Mouse (Mus musculus): ENCODE results near the gene Atg16l2.

Atg16l2 gene

DNA sequence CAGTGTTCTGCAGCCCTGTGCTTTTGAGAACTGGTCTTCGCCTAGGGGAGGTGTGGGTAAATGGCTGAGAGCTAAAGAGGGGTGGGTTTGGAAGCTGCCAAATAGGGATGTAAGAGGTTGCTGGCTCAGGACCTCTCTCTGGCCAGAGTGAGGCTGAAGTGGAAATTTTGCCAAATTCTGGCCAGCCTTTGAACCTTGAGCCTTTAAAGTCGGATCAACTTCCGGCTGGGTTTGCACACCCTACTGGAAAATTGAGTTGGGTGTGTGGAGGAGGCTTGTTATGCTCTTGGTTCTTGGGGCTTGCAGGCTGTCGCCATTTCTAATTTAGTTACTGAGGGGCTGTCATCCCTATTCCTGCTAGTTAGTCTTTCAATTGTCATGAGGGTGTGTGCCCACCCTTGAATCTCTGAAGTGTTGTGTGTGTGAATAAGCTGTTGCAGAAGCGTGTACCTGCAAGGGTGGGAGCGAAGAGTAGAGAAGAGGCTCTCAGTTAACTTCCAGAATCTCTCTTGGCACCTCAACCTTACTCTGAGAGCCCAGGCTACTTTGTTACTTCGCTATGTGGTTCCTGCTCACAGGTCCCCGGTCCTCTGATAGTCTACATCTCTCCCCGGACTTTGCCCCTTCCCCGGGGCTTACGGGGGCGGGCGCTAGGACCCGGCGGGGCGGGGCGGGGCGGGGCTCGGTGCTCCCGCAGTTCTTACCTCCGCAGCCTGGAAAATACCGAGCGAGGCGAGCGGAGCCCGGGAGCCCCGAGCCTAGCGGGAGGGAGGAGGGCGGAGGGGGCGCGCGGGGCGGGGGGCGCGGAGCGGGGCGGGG, 18.6 kb upstream of the Atg16l2 start:
- no peak for DNase-seq

- no peak for DNase-seq
These were observed 17.7 kb upstream of the Atg16l2 start for GRCm38 (mm10) chr7:101319796-101320195.

DNA sequence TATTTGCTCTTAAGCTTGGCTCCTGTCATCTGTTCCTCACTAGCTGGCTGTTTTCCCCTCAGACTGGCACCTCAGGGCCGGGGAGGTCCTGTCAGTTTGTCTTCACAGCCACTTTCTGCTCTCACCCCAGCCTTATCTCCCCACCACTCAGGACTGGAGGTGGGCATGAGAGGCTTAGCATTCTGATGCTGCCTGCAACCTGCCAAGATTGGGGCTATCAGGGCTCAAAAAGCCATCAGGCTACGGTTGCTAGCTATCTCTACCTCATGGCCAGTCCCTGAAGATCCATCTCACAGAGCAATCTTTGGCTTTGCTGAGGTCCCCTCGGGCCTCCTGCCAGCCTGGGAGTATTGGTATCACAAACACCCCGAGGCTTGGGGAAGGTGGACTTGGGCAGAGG, 16.8 kb upstream of the Atg16l2 start:
- no peak for DNase-seq

DNA sequence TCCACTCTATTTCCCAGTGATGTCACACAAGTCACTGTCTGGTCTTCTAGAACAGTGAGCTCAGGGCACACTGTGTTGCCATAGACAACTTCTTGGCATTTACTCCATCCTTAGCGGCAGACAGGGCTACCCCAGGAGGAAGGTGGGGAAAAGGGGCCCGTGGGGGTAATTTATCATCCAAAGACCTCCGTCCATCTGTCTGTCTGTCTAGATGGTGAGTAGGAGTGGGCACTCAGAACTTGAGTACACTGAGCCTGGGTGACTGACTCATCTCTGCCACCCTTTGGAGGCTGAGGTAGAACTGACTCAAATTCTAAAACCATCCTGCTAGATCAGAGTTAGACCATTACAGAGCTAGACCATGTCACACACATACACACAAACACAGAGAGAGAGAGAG, 15.0 kb upstream of the Atg16l2 start, which contains the start of gene Stard10:
Gene Stard10, plus strand, starts transcription at position 73 of the 400 bp plus-strand sequence.
- DNase-seq: no peak

DNA sequence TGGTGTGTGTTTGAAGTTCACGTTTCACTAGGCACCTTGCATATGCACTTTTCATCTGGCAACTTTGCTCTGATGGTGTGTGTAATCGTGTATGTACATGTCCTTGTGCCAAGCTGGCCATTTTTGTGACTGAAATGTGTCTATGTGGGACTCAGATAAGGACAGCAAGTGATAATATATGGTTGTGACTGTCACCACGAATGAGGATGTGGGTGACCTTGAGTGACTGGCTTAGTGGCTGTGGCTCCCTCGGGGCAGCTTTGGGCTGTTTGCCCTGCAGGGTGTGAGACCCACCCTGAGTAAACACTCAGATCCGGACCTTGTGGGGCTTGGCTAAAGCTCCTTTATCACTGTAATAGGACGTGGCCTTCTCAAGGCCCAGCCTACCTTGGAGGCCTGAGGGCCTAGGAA, 14.5 kb upstream of the Atg16l2 start:
- no peak for DNase-seq

DNA sequence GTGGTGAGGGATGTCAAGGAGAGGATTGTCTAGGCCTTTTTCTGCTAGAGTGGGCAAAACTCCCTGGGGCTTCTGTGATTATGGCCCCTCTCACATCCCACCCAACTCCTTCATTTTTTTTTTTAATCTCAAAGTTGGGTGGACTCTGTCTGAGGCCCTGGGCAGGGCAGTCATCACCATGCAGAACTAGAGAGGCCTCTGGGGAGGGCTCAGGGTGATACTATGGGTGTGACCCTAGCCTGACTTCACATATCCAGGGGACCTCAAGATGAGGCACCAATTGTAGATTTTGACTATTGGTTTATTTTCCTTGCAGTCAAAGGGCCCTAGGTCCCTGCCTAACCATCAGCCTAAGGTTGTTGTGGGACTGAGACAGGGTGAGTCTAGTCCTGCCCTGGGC, 13.6 kb upstream of the Atg16l2 start:
- DNase-seq: no peak

DNA sequence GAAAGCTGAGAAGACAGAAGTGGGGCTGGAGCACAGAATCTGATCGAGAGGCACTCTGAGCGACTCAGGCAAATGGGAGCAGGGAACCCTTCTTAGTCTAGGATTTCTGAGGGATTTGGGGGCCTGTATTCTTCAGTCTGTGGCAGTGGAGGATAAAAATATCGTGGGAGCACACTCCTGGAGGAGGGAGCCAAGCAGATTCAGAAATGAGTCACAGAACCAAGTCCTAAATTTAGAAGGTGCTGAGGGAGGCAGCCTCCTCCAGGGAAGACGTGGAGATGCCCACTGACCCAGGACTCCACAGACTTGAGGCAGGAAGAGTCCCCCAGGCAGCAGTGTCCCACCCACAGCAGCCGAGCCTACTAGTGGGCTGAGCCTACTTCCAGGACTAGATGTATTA, 12.3 kb upstream of the Atg16l2 start:
- peak; percentile 51 for DNase-seq

GRCm38 (mm10) chr7:101313033-101313432, 11.0 kb upstream of the Atg16l2 start:
- no peak for DNase-seq

DNA sequence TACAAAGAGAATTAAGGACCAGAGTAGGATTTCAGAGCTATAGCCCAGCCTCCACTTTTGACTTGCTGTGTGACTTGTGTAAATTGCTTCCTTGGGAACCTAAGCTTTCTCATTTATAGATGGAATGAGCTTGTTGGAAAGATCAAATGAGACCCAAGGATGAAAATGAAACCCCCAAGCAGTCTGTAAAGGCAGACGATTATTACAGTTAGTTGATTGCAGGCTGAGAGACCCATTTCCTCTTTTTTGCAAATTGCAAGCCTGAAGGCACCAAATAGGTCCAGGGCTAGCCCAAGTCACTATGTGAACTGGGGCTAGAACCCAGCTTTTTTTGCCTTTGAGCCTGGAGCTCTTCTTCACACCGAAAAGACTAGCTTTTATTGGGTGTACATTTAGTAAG, 9.0 kb upstream of the Atg16l2 start:
- DNase-seq: no peak

GRCm38 (mm10) chr7:101310327-101311028, 8.4 kb upstream of the Atg16l2 start:
- peak; percentile 99 for DNase-seq

DNA sequence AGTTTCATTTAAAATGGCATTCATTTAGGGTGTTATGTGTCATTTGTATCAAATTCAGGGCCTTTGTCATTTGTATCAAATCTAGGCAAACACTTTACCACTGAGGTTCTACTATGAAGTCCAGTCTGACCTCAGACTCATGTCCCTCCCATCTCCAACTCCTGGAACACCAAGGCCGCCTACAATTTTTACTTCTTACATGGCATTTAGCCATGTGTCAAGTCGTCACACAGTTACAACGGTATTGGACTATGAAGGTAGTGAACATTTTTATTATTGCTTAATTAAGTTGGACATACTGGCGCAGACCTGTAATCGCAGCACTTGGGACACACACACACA, 7.9 kb upstream of the Atg16l2 start:
- no peak for DNase-seq

DNA sequence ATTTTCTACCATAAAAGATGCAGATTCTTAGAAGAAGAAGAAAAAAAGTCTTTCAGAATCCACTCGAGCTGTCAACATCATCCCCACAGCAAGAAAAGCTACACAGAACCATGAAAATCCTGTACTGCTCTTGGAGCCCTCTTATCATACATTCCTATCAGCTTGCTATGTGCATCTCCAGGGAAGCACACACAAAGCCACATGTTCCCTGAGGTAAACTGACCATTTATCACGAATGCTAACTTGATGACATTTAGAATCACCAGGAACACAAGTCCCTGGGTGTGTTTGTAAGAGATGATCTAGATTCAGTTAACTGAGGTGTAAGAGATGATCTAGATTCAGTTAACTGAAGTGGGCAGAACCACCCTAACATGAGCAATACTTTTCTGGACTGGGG, 4.8 kb upstream of the Atg16l2 start:
- DNase-seq: no peak

DNA sequence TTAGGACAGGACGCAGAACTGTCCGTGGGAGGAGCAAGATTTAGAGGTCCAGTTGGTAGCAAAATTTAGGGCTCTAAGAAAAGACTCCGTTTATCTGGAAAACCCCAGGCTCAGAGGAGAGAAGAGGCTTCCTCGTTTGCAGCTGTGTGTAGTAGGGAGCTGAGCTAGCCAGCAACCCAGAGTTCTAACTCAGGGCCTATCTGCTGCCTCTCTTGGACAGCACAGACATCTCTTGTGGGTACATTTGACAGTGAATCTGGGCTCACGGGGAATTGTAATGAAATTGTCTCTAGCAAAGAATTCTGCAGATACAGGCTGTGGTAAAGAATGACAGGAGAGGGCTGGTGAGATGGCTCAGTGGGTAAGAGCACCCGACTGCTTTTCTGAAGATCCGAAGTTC, 640 bp upstream of the Atg16l2 start:
- DNase-seq: no peak

- no peak for DNase-seq
These were observed 630 bp downstream of the Atg16l2 start for GRCm38 (mm10) chr7:101301361-101301880.

DNA sequence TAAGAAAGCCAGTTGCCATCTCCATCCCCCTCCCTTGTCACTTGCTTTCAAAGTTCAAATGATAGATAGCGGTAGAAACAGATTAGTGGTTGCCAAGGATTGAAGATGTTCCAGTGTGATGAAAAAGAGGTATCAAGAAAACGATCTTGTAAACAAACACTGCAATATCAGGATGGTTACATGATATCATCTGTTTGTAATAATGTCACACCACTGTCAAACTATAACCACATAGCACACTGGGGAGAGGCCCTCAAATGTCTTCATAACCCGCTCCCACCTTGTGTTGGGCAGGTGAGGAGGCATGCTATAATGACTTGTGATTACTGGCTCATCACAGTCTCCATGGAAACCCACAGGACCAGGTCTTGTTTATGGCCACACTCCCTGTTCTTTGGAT, 3.7 kb downstream of the Atg16l2 start:
- no peak for DNase-seq

- no peak for DNase-seq
These were observed 5.0 kb downstream of the Atg16l2 start for GRCm38 (mm10) chr7:101297023-101297405.

DNA sequence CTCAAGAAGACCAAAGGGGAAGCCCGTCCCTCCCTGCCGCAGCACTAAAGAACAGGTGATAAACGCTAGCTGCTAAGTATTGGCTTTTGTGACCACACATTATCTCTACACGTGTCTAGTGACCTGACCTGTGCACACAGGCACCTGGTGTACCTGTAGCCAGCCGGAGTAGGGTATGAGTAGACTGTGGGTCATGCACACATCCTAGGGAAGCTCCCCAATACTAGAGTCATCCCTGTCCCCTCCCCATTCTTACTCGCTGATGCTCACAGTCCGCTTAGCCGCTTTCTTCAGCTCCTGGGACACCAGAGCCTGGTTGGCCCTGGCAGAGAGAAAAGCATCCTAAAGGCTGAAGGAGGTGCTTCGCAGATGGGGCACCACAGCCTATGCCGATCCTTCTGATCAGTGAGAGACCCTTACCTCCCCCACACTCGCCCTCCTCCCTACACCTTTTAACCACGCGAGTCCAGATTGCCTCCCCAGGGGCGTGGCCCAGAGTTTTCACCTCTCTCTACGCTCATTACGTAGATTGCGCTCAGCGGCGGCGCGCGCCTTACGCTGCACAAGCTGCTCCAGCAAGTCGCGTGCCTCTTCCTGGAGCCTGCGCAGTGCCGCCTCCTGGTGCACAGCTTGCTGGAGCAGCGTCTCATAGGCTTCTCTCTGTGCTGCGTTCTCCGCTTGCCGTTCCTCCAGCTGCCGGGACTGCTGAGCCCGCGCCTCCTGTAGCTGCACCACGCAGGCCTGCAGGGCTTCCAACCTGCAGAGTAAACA, 5.6 kb downstream of the Atg16l2 start:
- peak; percentile 90 for DNase-seq

- DNase-seq: no peak
These were observed 6.6 kb downstream of the Atg16l2 start for GRCm38 (mm10) chr7:101295438-101295837.

DNA sequence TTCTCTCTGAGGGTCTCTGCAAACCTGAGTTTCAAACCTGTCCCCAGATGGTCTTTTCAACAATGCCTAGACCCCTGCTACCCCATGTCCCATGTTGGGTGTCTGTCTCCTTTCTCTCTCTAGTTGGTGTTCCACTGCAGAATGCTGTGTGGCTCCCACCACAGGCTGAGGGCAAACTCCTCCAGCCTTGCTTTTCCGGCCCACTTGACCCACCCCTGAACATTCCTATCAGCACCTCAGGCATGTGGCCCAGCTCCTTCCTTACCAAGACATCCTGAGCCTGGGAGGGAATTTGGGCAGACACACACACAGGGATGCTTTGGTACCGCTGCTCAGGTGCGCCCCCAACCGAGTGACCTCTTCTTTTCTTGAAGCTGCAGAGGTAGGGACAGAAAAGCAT, 8.4 kb downstream of the Atg16l2 start:
- no peak for DNase-seq

DNA sequence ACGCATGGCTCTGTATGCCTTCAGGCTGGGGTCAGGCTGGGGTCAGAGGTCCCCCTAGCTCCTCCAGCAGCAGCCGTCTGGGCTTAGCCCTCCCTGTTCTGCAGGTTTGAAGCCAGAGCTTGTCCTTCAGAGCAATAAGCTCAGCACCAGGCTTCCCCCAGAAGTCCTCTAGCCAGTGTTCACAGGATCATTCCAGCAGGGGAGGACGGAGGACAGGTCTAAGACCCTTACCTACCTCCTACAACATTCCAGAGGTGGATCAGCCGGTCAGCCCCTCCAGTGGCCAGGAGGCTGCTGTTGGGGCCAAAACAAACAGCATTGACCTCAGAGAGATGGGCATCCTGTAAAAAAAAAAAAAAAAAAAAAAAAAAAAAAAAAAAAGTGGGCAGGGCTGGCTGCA, 8.9 kb downstream of the Atg16l2 start:
- DNase-seq: no peak

DNA sequence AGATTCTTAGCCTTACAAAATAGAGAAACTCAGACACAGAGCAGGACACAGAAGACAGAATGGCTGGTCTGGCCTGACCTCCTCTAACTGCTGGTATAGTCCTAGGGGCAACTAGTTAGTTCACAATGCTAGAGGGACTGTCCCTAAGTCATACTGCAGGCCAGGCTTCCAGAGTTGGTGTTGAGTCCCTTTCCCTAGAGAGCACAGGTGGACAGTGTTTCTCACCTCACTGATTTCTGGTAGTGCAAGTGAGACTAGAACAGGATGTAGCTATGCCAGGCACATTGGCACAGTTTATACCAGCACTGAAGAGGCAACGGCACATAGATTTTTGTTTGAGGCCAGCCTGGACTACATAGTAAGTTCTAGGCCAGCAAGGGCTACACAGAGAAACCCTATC, 9.4 kb downstream of the Atg16l2 start:
- no peak for DNase-seq

DNA sequence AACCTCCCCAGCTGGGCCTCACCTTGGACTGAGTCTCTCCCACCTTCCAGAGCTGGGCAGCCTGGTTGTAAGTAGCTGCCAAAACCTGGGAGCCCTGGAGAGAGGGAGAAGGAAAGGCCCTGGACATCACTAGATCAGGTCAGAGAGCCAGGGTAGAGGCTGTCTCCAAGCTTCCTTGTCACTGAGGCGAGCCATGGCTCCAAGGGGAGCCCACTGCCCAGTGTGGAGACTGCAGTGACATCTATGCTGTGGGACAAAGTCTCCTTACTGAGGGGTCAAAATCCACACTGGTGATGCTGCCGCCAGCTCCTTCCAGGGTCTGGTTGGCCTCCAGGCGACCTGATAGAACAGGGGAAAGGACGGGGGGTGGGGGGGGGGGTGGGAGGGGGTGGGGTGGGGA, 10.0 kb downstream of the Atg16l2 start:
- no peak for DNase-seq

- DNase-seq: no peak
These were observed 10.4 kb downstream of the Atg16l2 start for GRCm38 (mm10) chr7:101291641-101292040.

- no peak for DNase-seq
These were observed 10.8 kb downstream of the Atg16l2 start for GRCm38 (mm10) chr7:101291211-101291610.

All from layer of hippocampus, adult 9-11 months (tissue).